Mouse (Mus musculus) cerebellum, postnatal 4 days (tissue): ENCODE measurements around the gene C3ar1.

Experiments
- DNase-seq, 2 experiments: peaks; one replicate each; pipeline ENCODE4 v3.0.0; 2022; ENCODE audit warnings: low spot score in 2 of 2, mixed read lengths in 1 of 2

C3ar1 gene

GRCm38 (mm10) chr6:122825923-122826742, 29.8 kb downstream of the C3ar1 start:
- peak in 1 of 2 experiments; percentile 19 for DNase-seq

GRCm38 (mm10) chr6:122825166-122825565, 30.8 kb downstream of the C3ar1 start:
- DNase-seq = no peak

- no peak for DNase-seq
These were observed 31.9 kb downstream of the C3ar1 start for GRCm38 (mm10) chr6:122824086-122824485.

- DNase-seq = no peak
These were observed 34.1 kb downstream of the C3ar1 start for GRCm38 (mm10) chr6:122821822-122822221.

GRCm38 (mm10) chr6:122820799-122821650, 34.9 kb downstream of the C3ar1 start:
- DNase-seq = no peak

GRCm38 (mm10) chr6:122820071-122820798, 35.7 kb downstream of the C3ar1 start:
- peak in 1 of 2 experiments; percentile 10 for DNase-seq

GRCm38 (mm10) chr6:122819306-122820070, 36.5 kb downstream of the C3ar1 start, which contains the start of gene Foxj2:
Foxj2 (plus strand) TSS chr6:122819914.
- DNase-seq = peak in 1 of 2 experiments; percentile 62

- DNase-seq = no peak
These were observed 42.3 kb downstream of the C3ar1 start for GRCm38 (mm10) chr6:122813640-122814039.

- DNase-seq = no peak
These were observed 43.2 kb downstream of the C3ar1 start for GRCm38 (mm10) chr6:122812716-122813115.

- DNase-seq = peak in 1 of 2 experiments; percentile 29
These were observed 44.0 kb downstream of the C3ar1 start for GRCm38 (mm10) chr6:122811771-122812600.

- DNase-seq = peak; percentile 77 to 85
These were observed 44.7 kb downstream of the C3ar1 start for GRCm38 (mm10) chr6:122811280-122811652.

- DNase-seq = peak; percentile 92 to 95
These were observed 45.2 kb downstream of the C3ar1 start for GRCm38 (mm10) chr6:122810615-122811279.

- no peak for DNase-seq
These were observed 45.8 kb downstream of the C3ar1 start for GRCm38 (mm10) chr6:122810022-122810614.

- peak; percentile 58 to 77 for DNase-seq
These were observed 51.5 kb downstream of the C3ar1 start for GRCm38 (mm10) chr6:122804418-122804817.

- peak in 1 of 2 experiments; percentile 56 for DNase-seq
These were observed 54.0 kb downstream of the C3ar1 start for GRCm38 (mm10) chr6:122801801-122802514.

GRCm38 (mm10) chr6:122801301-122801800, 54.6 kb downstream of the C3ar1 start, which contains the start of gene Slc2a3:
Slc2a3 (minus strand) TSS chr6:122801640.
- DNase-seq = no peak

- DNase-seq = peak in 1 of 2 experiments; percentile 3
These were observed 55.2 kb downstream of the C3ar1 start for GRCm38 (mm10) chr6:122800640-122801300.
